Mouse (Mus musculus): ENCODE measurements around the gene Dtx3. TPM values are rescaled to one million over a fixed set of nuclear protein-coding genes. Genes with fewer than 3 reads are reported as not detected.
"Not testable (repeated sequence)": the region's sequence is repeated elsewhere in the genome, so short reads cannot be mapped to it uniquely, and the experiment has no call there.

Dtx3 gene
- polyA plus RNA-seq, 1 experiment from 2014 or later: 33.2 TPM

DNA sequence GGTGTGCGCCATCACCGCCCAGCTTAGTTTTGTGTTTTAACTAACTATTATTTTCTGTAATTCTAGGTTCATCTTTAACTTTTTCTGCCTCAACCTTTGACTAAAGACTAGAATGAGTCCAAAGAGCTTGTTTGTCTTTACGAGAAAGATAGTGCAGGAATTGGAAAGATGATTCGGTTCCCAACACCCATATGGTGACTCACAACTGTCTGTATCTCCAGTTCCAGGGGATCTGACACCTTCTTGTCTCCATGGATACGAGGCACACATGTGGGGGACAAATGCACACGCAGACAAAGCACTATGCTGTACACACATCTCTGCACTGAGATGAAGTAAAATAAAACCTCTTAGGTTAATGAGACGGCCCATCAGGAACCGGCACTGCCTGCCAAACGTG lies 35.4 kb downstream of the Dtx3 start:
- no peak for ATAC-seq
- H3K36me3 ChIP-seq: no peaks in the 10 kb centered on the region
- WGBS (ENCODE audit: insufficient replicate concordance): 70% methylated on average over 9 of the region's 9 CpGs
- peaks cover 25% of the 10 kb centered on the region for H3K27me3 ChIP-seq (replicated peaks)
- no peak overlapping the region for H3K4me3 ChIP-seq
- H3K9me3 ChIP-seq (replicated peaks): no peaks in the 10 kb centered on the region
- no peak overlapping the region for H3K9ac ChIP-seq
- H3K4me1 ChIP-seq: peaks cover 16% of the 10 kb centered on the region
- no peak overlapping the region for H3K27ac ChIP-seq
- H3K4me2 ChIP-seq: no peak overlapping the region

DNA sequence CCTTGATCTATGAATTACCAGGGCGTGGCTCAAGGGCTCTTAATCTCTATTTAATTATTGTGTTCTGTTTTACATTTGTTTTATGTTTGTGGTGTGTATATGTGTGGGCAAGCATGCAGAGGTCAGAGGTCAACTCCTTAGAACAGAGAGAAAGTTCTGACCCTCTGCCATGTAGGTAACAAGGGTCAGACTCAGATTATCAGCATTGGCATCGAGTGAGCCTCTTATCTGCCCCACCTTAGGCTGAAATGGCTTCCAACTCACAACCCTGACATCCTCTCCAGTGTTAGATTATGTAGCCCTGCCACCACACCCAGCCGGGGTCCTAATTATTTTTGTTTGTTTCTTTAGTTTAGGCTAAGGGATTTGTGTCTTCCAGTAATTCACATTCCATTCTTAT lies 37.1 kb downstream of the Dtx3 start:
- H3K9ac ChIP-seq: no peak overlapping the region

DNA sequence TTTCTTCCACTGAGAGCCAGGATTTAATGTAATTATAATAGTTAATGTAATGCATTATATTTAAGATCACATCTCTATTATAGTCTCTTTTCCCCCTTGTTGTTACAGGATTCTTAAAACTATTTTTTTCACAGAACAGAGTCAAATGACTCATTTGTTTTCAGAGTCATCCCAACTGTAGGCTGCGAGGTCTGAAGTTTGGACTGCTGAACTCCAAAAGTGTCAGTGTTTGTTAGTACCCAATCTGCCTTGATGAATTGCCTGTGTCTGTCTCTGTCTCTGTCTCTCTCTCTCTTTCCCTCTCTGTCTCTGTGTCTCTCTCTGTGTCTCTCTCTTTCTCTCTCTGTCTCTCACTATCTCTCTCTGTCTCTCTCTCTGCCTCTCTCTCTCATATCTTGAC lies 39.0 kb downstream of the Dtx3 start:
- Histone ChIP-seq H3K4me1 (peaks cover 6% of the 10 kb centered on the region), H3K4me2 (no peak overlapping the region), H3K27ac (no peak overlapping the region), H3K27me3 (replicated peaks) (no peaks in the 10 kb centered on the region), H3K9me3 (replicated peaks) (no peaks in the 10 kb centered on the region; the same call in 1 of the 2 replicates), H3K4me3 (no peak overlapping the region), H3K9ac (no peak overlapping the region; the same call in 1 of the 2 replicates), H3K36me3 (no peaks in the 10 kb centered on the region)
- no peak for ATAC-seq
- WGBS (ENCODE audit: insufficient replicate concordance): 52% methylated on average over 1 of the region's 1 CpGs

More for the DNA sequence above, 37.1 kb downstream of the Dtx3 start:
- no peak overlapping the region for H3K4me3 ChIP-seq
- no peaks in the 10 kb centered on the region for H3K9me3 ChIP-seq (replicated peaks)
- no peak overlapping the region for H3K27ac ChIP-seq
- H3K4me1 ChIP-seq: peaks cover 6% of the 10 kb centered on the region
- H3K4me2 ChIP-seq: no peak overlapping the region
- WGBS (ENCODE audit: insufficient replicate concordance): 40% methylated on average over 3 of the region's 3 CpGs
- no peaks in the 10 kb centered on the region for H3K36me3 ChIP-seq
- ATAC-seq: no peak
- H3K27me3 ChIP-seq (replicated peaks): peaks cover 10% of the 10 kb centered on the region; the same call in 1 of the 2 replicates

- no peak overlapping the region for H3K4me2 ChIP-seq
- H3K27me3 ChIP-seq (replicated peaks): no peaks in the 10 kb centered on the region
- ATAC-seq: no peak
- H3K9ac ChIP-seq: no peak overlapping the region
- H3K36me3 ChIP-seq: no peaks in the 10 kb centered on the region
- no peaks in the 10 kb centered on the region; the same call in 1 of the 2 replicates for H3K9me3 ChIP-seq (replicated peaks)
- no peak overlapping the region for H3K4me3 ChIP-seq
- H3K27ac ChIP-seq: no peak overlapping the region
- 77% methylated on average over 1 of the region's 1 CpGs for WGBS (ENCODE audit: insufficient replicate concordance)
- H3K4me1 ChIP-seq: peaks cover 11% of the 10 kb centered on the region
Observed at GRCm38 (mm10) chr10:127156089-127156488, 39.4 kb downstream of the Dtx3 start.

DNA sequence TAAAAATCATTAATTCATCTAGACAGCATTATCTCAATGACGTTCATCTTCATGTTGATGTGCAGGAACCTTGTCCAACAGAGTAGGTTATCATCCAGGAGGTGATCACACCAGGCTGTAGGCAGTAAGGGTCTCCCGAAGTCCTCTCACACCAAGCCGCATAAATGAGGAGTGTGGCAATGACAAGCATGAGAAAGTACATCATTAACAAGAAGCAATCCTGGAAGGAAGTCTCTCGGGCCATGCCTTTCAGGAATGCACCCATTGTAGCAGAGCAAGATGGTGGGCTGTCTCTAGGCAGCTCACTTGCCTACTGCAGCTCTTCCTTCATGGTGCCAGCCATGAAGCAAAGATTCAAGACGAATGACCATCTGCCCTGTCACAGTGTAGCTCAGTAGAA lies 40.9 kb downstream of the Dtx3 start:
- Histone ChIP-seq H3K4me2 (no peak overlapping the region), H3K4me3 (no peak overlapping the region), H3K9me3 (replicated peaks) (no peaks in the 10 kb centered on the region; the same call in 1 of the 2 replicates), H3K4me1 (peaks cover 16% of the 10 kb centered on the region), H3K27me3 (replicated peaks) (no peaks in the 10 kb centered on the region), H3K27ac (no peak overlapping the region), H3K36me3 (no peaks in the 10 kb centered on the region), H3K9ac (no peak overlapping the region)
- no peak for ATAC-seq
- 69% methylated on average over 5 of the region's 5 CpGs for WGBS (ENCODE audit: insufficient replicate concordance)

GRCm38 (mm10) chr10:127154241-127154640 lies 41.3 kb downstream of the Dtx3 start:
- H3K4me1 ChIP-seq: peaks cover 16% of the 10 kb centered on the region
- H3K36me3 ChIP-seq: no peaks in the 10 kb centered on the region
- no peaks in the 10 kb centered on the region for H3K27me3 ChIP-seq (replicated peaks)
- H3K4me3 ChIP-seq: no peak overlapping the region
- no peak overlapping the region for H3K9ac ChIP-seq
- no peak overlapping the region for H3K4me2 ChIP-seq
- ATAC-seq: no peak
- H3K9me3 ChIP-seq (replicated peaks): no peaks in the 10 kb centered on the region; the same call in 1 of the 2 replicates
- WGBS (ENCODE audit: insufficient replicate concordance): 81% methylated on average over 2 of the region's 2 CpGs
- no peak overlapping the region for H3K27ac ChIP-seq

DNA sequence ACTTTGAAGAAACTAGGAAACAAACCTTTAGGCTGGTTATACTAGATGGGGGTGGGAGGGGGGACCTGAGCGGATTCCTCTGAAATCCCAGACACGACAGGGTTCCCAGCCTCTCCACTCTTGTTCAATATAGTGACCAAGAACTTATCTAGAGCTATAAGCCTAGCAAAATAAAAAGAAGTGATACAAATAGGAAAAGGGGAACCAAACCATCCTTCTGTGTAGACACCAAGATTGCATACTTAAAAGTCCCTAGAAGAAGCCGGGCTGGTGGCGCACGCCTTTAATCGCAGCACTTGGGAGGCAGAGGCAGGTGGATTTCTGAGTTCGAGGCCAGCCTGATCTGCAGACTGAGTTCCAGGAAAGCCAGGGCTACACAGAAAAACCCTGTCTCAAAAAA lies 42.2 kb downstream of the Dtx3 start:
- WGBS (ENCODE audit: insufficient replicate concordance): 86% methylated on average over 7 of the region's 7 CpGs
- H3K9me3 ChIP-seq (replicated peaks): no peaks in the 10 kb centered on the region; the same call in 1 of the 2 replicates
- no peak overlapping the region for H3K27ac ChIP-seq
- H3K4me2 ChIP-seq: no peak overlapping the region
- no peaks in the 10 kb centered on the region for H3K27me3 ChIP-seq (replicated peaks)
- H3K4me1 ChIP-seq: peaks cover 10% of the 10 kb centered on the region
- no peak overlapping the region for H3K9ac ChIP-seq
- no peak for ATAC-seq
- no peaks in the 10 kb centered on the region for H3K36me3 ChIP-seq
- H3K4me3 ChIP-seq: no peak overlapping the region

- H3K4me1 ChIP-seq: peaks cover 10% of the 10 kb centered on the region
- H3K9me3 ChIP-seq (replicated peaks); H3K9ac ChIP-seq; H3K4me3 ChIP-seq; H3K4me2 ChIP-seq; H3K27me3 ChIP-seq (replicated peaks); H3K27ac ChIP-seq; ATAC-seq; H3K36me3 ChIP-seq: not testable (repeated sequence)
- WGBS (ENCODE audit: insufficient replicate concordance): 79% methylated on average over 10 of the region's 10 CpGs
Observed at GRCm38 (mm10) chr10:127152556-127152955, 43.0 kb downstream of the Dtx3 start.

DNA sequence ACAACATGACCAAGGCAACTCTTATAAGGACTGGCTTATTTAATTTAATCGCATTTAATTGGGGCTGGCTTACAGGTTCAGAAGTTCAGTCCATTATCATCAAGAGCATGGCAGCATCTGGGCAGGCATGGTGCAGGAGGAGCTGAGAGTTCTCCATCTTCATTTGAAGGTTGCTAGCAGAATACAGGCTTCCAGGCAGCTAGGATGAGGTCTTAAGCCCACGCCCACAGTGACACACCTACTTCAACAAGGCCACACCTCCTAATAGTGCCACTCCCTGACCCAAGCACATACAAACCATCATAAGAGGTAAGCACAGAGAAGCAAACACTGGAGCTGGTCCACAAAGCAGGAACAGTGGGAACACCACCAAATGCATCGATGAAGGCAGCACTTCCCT lies 44.3 kb downstream of the Dtx3 start:
- H3K4me1 ChIP-seq: peaks cover 10% of the 10 kb centered on the region
- 76% methylated on average over 3 of the region's 3 CpGs for WGBS (ENCODE audit: insufficient replicate concordance)
- H3K9ac ChIP-seq; H3K27me3 ChIP-seq (replicated peaks); H3K4me3 ChIP-seq; H3K27ac ChIP-seq; H3K9me3 ChIP-seq (replicated peaks); H3K36me3 ChIP-seq; ATAC-seq; H3K4me2 ChIP-seq: not testable (repeated sequence)

DNA sequence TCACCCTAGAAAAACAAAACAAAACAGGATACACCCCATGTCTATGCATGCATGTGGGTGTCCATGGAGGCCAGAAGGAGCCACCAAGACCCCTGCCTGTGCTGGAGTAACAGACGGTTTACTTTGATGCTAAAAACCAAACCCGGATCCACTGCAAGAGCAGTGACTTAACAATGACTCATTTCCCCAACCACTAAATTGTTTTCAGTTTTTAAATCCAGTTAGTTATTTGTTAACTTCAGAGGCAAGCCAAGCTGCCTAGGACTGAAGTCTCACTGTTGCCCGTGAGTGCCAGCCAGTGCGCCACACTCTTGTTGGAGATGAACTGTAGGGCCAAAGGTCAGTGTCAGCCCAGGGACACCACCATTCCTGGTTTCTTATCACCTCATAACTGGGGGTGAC lies 45.1 kb downstream of the Dtx3 start:
- Histone ChIP-seq H3K27ac (no peak overlapping the region), H3K4me1 (peaks cover 10% of the 10 kb centered on the region), H3K4me2 (no peak overlapping the region), H3K4me3 (no peak overlapping the region), H3K9ac (no peak overlapping the region), H3K36me3 (no peaks in the 10 kb centered on the region), H3K9me3 (replicated peaks) (no peaks in the 10 kb centered on the region; the same call in 1 of the 2 replicates), H3K27me3 (replicated peaks) (no peaks in the 10 kb centered on the region)
- 55% methylated on average over 4 of the region's 4 CpGs for WGBS (ENCODE audit: insufficient replicate concordance)
- no peak for ATAC-seq

- Histone ChIP-seq H3K9ac (no peak overlapping the region), H3K4me3 (no peak overlapping the region), H3K4me2 (no peak overlapping the region), H3K36me3 (no peaks in the 10 kb centered on the region), H3K9me3 (replicated peaks) (0 out of 2 replicates have a peak, but pooled peaks cover 5% of the 10 kb centered on the region), H3K4me1 (peaks cover 10% of the 10 kb centered on the region), H3K27me3 (replicated peaks) (0 out of 2 replicates have a peak, but pooled peaks cover 7% of the 10 kb centered on the region), H3K27ac (no peak overlapping the region)
- 68% methylated on average over 6 of the region's 6 CpGs for WGBS (ENCODE audit: insufficient replicate concordance)
- ATAC-seq: no peak
Observed at GRCm38 (mm10) chr10:127147135-127147534, 48.4 kb downstream of the Dtx3 start.

GRCm38 (mm10) chr10:127145303-127145702 lies 50.2 kb downstream of the Dtx3 start:
- H3K4me2 ChIP-seq: no peak overlapping the region
- no peak overlapping the region for H3K4me3 ChIP-seq
- no peaks in the 10 kb centered on the region; the same call in 1 of the 2 replicates for H3K4me1 ChIP-seq
- ATAC-seq: no peak
- no peak overlapping the region for H3K27ac ChIP-seq
- 0 out of 2 replicates have a peak, but pooled peaks cover 7% of the 10 kb centered on the region for H3K27me3 ChIP-seq (replicated peaks)
- H3K9me3 ChIP-seq (replicated peaks): 0 out of 2 replicates have a peak, but pooled peaks cover 5% of the 10 kb centered on the region
- WGBS (ENCODE audit: insufficient replicate concordance): 69% methylated on average over 5 of the region's 5 CpGs
- H3K9ac ChIP-seq: no peak overlapping the region
- H3K36me3 ChIP-seq: no peaks in the 10 kb centered on the region

DNA sequence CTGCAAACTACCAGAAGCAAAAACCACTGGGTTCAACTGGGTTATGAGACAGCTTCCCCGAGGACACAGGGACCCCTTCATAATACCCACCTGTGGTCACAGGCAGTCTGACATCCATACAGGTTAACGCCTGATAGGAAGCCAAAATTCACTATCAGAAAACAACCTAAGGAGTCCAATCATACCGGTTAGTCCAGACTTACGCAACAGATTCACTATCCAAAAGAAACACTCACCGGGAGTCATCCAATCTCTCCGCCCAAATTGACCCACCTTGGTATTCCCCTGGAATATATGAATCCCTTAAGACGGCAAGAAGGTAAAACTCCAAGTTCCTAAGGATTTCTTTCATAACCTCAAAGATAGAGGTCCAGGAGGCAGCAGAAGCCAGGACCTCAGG lies 51.0 kb downstream of the Dtx3 start:
- Histone ChIP-seq H3K36me3 (no peaks in the 10 kb centered on the region), H3K9ac (no peak overlapping the region), H3K4me1 (no peaks in the 10 kb centered on the region; the same call in 1 of the 2 replicates), H3K4me2 (no peak overlapping the region), H3K27me3 (replicated peaks) (0 out of 2 replicates have a peak, but pooled peaks cover 7% of the 10 kb centered on the region), H3K9me3 (replicated peaks) (0 out of 2 replicates have a peak, but pooled peaks cover 5% of the 10 kb centered on the region), H3K27ac (no peak overlapping the region), H3K4me3 (no peak overlapping the region)
- no peak for ATAC-seq
- whole genome bisulfite sequencing (ENCODE audit: insufficient replicate concordance): 67% methylated on average over 7 of the region's 7 CpGs
